Mouse (Mus musculus) left cerebral cortex, postnatal 10 days (tissue): ENCODE data around the gene Zfp933. TPM values are rescaled to one million over a fixed set of nuclear protein-coding genes. Genes with fewer than 3 reads are reported as not detected.
"Not testable (repeated sequence)": the region's sequence is repeated elsewhere in the genome, so short reads cannot be mapped to it uniquely, and the experiment has no call there.

ENCODE experiments used
- DNase-seq, 2 experiments: peaks; one replicate each; pipeline ENCODE4 v3.0.0; 2021 to 2022; ENCODE audit warnings: low spot score in 2 of 2, mixed read lengths in 1 of 2; ENCODE audit errors: extremely low spot score in 1 of 2
- intact Hi-C: fragments of 180-260 bp; cut with DNase I; formaldehyde crosslinking; loops from one replicate; pipeline ENCODE4 v1.15.1; 2025
- total RNA-seq, 2 experiments: library from RNA; stranded (reverse); gene quantifications; 2 replicates each; pipeline ENCODE4 v1.2.3; 2021

Gene Zfp933
- total RNA-seq, 2 experiments from 2014 or later: 14.5 to 18.1 TPM

DNA sequence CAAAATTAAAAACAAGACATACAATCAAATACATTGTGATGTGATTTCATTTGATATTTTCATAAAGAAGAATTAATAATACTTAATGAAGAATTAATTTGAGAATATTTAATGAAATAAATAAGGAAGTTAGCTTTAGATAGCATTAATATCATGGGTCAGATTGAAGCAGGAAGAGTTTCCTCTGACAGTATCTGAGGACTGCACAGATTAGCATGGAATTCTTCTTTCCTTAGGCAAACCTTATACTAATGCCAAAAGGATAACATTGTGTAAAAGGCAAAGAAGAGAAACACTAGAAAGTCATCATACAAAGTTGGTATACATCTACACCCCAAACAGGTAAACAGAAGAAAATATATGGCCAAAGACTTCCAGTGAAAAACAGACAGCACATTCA lies 56.4 kb downstream of the Zfp933 start:
- DNase-seq, intact Hi-C loops: not testable (repeated sequence)

Other genes starting within 250 kb of the Zfp933 start
- 1 to 10 TPM in 1 of 2 experiments, under 1 TPM in 1; 0.54 to 1.1 TPM for gene Zfp979, start 205.9 kb downstream of the Zfp933 start, total RNA-seq
- not detected for gene Zfp534, start 145.8 kb downstream of the Zfp933 start, total RNA-seq
- gene Zfp984, start 38.6 kb downstream of the Zfp933 start, total RNA-seq: 1 to 10 TPM; 3.1 to 4.1 TPM
- 10 to 100 TPM; 17.9 to 22.3 TPM for gene Miip, start 20.4 kb upstream of the Zfp933 start, total RNA-seq
- gene Fv1, start 20.6 kb upstream of the Zfp933 start, total RNA-seq: 1 to 10 TPM; 6.5 to 7.2 TPM
- gene Mfn2, start 56.3 kb upstream of the Zfp933 start, total RNA-seq: 100 to 1,000 TPM; 173 to 182 TPM
- gene Plod1, start 88.4 kb upstream of the Zfp933 start, total RNA-seq: 10 to 100 TPM; 17.2 to 17.7 TPM
- gene 2510039O18Rik, start 92.5 kb upstream of the Zfp933 start, total RNA-seq: 10 to 100 TPM; 26.8 to 28.4 TPM
- gene Nppb, start 137.4 kb upstream of the Zfp933 start, total RNA-seq: not detected
- gene Nppa, start 152.4 kb upstream of the Zfp933 start, total RNA-seq: 1 to 10 TPM in 1 of 2 experiments, under 1 TPM in 1; 0.97 to 1.6 TPM
- 10 to 100 TPM; 66.8 to 69.0 TPM for gene Clcn6, start 190.5 kb upstream of the Zfp933 start, total RNA-seq
- 10 to 100 TPM; 21.7 to 22.6 TPM for gene Mthfr, start 190.7 kb upstream of the Zfp933 start, total RNA-seq
- 1 to 10 TPM; 3.6 to 4.3 TPM for gene Agtrap, start 239.7 kb upstream of the Zfp933 start, total RNA-seq